Comparison of ENCODE assay signal across 8 mouse cellular contexts in genomic region chr6:122811771-122812600, GRCm38 (mm10). TPM values are rescaled to one million over a fixed set of nuclear protein-coding genes. Genes with fewer than 3 reads are reported as not detected.
DNase-seq lines count a peak whose midpoint lies in the region; ATAC-seq and TF ChIP-seq lines count a peak whose summit lies in the region.

No protein-coding gene starts in this region.

- TF ChIP-seq CTCF in cerebellum, adult 2 months (IDR thresholded peaks at IDR 0.05; ENCODE audit: borderline replicate concordance, insufficient read depth, low read depth, low read length), result no peak
- TF ChIP-seq CTCF in intestine, postnatal 0 days (IDR thresholded peaks at IDR 0.05; ENCODE audit: low read depth), result peak; percentile 64

- H3K4me2 ChIP-seq in forebrain, embryonic 15.5 days (replicated peaks), result peak overlapping the region; percentile 74
- peak overlapping the region; percentile 65 for H3K4me2 ChIP-seq in intestine, postnatal 0 days (replicated peaks; ENCODE audit: low read depth)
- H3K4me2 ChIP-seq in lung, embryonic 16.5 days (ENCODE audit: low read depth, low read length), result peak overlapping the region; percentile 70
- H3K4me2 ChIP-seq in neural tube, embryonic 15.5 days, result peak overlapping the region; percentile 74

- 0 out of 2 replicates have a peak, but pooled peaks cover 2% of the 10 kb centered on the region for H3K4me1 ChIP-seq in cerebellum, adult 2 months (ENCODE audit: control insufficient read depth, insufficient read depth, low read length)
- peaks cover 12% of the 10 kb centered on the region for H3K4me1 ChIP-seq in forebrain, embryonic 15.5 days
- peaks cover 5% of the 10 kb centered on the region; the same call in 1 of the 2 replicates for H3K4me1 ChIP-seq in intestine, postnatal 0 days (replicated peaks; ENCODE audit: control insufficient read depth, insufficient read depth, low read length)
- H3K4me1 ChIP-seq in lung, embryonic 16.5 days (replicated peaks; ENCODE audit: control insufficient read depth, insufficient read depth, low read length), result peaks cover 9% of the 10 kb centered on the region; the same call in 1 of the 2 replicates
- peaks cover 12% of the 10 kb centered on the region for H3K4me1 ChIP-seq in neural tube, embryonic 15.5 days

- no peaks in the 10 kb centered on the region for H3K27me3 ChIP-seq in cerebellum, adult 2 months (ENCODE audit: control insufficient read depth, insufficient read depth, low read length)
- H3K27me3 ChIP-seq in forebrain, embryonic 15.5 days, result no peaks in the 10 kb centered on the region
- no peaks in the 10 kb centered on the region for H3K27me3 ChIP-seq in intestine, postnatal 0 days (replicated peaks; ENCODE audit: control insufficient read depth, insufficient read depth, low read length)
- H3K27me3 ChIP-seq in lung, embryonic 16.5 days (ENCODE audit: control insufficient read depth, insufficient read depth, low read depth, low read length), result no peaks in the 10 kb centered on the region
- H3K27me3 ChIP-seq in neural tube, embryonic 15.5 days (replicated peaks), result peaks cover 5% of the 10 kb centered on the region; the same call in 1 of the 2 replicates

- H3K27ac ChIP-seq in cerebellum, adult 2 months (ENCODE audit: insufficient read depth, low read length), result peak overlapping the region; percentile 92
- peak overlapping the region; percentile 98 for H3K27ac ChIP-seq in forebrain, embryonic 15.5 days (replicated peaks)
- H3K27ac ChIP-seq in intestine, postnatal 0 days (ENCODE audit: low read depth, low read length), result peak overlapping the region; percentile 99
- H3K27ac ChIP-seq in lung, embryonic 16.5 days (ENCODE audit: low read length), result peak overlapping the region; percentile 100
- peak overlapping the region; percentile 98 for H3K27ac ChIP-seq in neural tube, embryonic 15.5 days (replicated peaks)

- no peak for TF ChIP-seq POLR2A in cerebellum, adult 2 months (IDR thresholded peaks at IDR 0.05; ENCODE audit: borderline replicate concordance, insufficient read depth, low read length)

- peak overlapping the region; percentile 68 for H3K4me3 ChIP-seq in cerebellum, adult 2 months (replicated peaks; ENCODE audit: insufficient read depth, low read depth, low read length)
- peak overlapping the region; percentile 74 for H3K4me3 ChIP-seq in forebrain, embryonic 15.5 days
- H3K4me3 ChIP-seq in intestine, postnatal 0 days (ENCODE audit: low read depth, low read length), result peak overlapping the region; percentile 56
- peak overlapping the region; percentile 78 for H3K4me3 ChIP-seq in lung, embryonic 16.5 days (ENCODE audit: low read length)
- peak overlapping the region; percentile 77 for H3K4me3 ChIP-seq in neural tube, embryonic 15.5 days (replicated peaks)

- H3K9ac ChIP-seq in forebrain, embryonic 15.5 days (replicated peaks), result peak overlapping the region; percentile 79; the same call in 1 of the 2 replicates
- H3K9ac ChIP-seq in intestine, postnatal 0 days (ENCODE audit: low read depth, low read length), result peak overlapping the region; percentile 78; the same call in 1 of the 2 replicates
- peak overlapping the region; percentile 43 for H3K9ac ChIP-seq in lung, embryonic 16.5 days (ENCODE audit: low read length)
- peak overlapping the region; percentile 36 for H3K9ac ChIP-seq in neural tube, embryonic 15.5 days (replicated peaks)

- DNase-seq in kidney, adult 18-20 months, result peak; percentile 37
- DNase-seq in kidney, adult 11 months, result no peak
- peak; percentile 52 to 59 for DNase-seq in cerebellum, adult 2 months
- no peak for DNase-seq in ovary, adult 18-20 months (ENCODE audit: low spot score)

- no peaks in the 10 kb centered on the region for H3K9me3 ChIP-seq in forebrain, embryonic 15.5 days
- no peaks in the 10 kb centered on the region for H3K9me3 ChIP-seq in intestine, postnatal 0 days (ENCODE audit: control insufficient read depth)
- no peaks in the 10 kb centered on the region for H3K9me3 ChIP-seq in lung, embryonic 16.5 days (ENCODE audit: control insufficient read depth, low read length)
- H3K9me3 ChIP-seq in neural tube, embryonic 15.5 days (replicated peaks), result no peaks in the 10 kb centered on the region

- no peak for ATAC-seq in forebrain, embryonic 15.5 days (replicated peaks)
- ATAC-seq in intestine, postnatal 0 days, result peak; percentile 52
- ATAC-seq in lung, embryonic 16.5 days (ENCODE audit: low read depth), result peak; percentile 53
- ATAC-seq in neural tube, embryonic 15.5 days (ENCODE audit: low FRiP score), result peak; percentile 49; the same call in 1 of the 2 replicates

- whole genome bisulfite sequencing in cerebellum, adult 2 months, result 19% methylated on average over 16 of the region's 16 CpGs
- 26% methylated on average over 16 of the region's 16 CpGs for WGBS in forebrain, embryonic 15.5 days
- WGBS in intestine, postnatal 0 days, result 27% methylated on average over 16 of the region's 16 CpGs
- 28% methylated on average over 16 of the region's 16 CpGs for WGBS in lung, embryonic 16.5 days
- WGBS in neural tube, embryonic 15.5 days, result 27% methylated on average over 16 of the region's 16 CpGs

- no peaks in the 10 kb centered on the region for H3K36me3 ChIP-seq in forebrain, embryonic 15.5 days
- H3K36me3 ChIP-seq in intestine, postnatal 0 days (ENCODE audit: control insufficient read depth, insufficient read depth), result no peaks in the 10 kb centered on the region
- H3K36me3 ChIP-seq in lung, embryonic 16.5 days (ENCODE audit: control insufficient read depth, insufficient read depth, low read length), result no peaks in the 10 kb centered on the region
- H3K36me3 ChIP-seq in neural tube, embryonic 15.5 days, result no peaks in the 10 kb centered on the region

RNA-seq across cellular contexts. Expression of gene Foxj2, which starts 7.7 kb away (rescaled TPM):
- polyA plus RNA-seq in cerebellum, adult 2 months (2012; rRNA removed), result 17.7 and 18.2 TPM in 2 replicates
- 6.4 and 6.8 TPM in 2 replicates for polyA plus RNA-seq in forebrain, embryonic 15.5 days (2015; fragmentation: Nextera tagmentation; extraction: Ambion mirVana)
- polyA plus RNA-seq in intestine, postnatal 0 days (2015; fragmentation: Nextera tagmentation; extraction: Ambion mirVana), result 2.8 and 2.9 TPM in 2 replicates
- polyA plus RNA-seq in lung, embryonic 16.5 days (2015; fragmentation: Nextera tagmentation; extraction: Ambion mirVana), result 5.5 and 6.2 TPM in 2 replicates
- 7.1 and 7.4 TPM in 2 replicates for polyA plus RNA-seq in neural tube, embryonic 15.5 days (2015; fragmentation: Nextera tagmentation; extraction: Ambion mirVana)

RNA-seq across cellular contexts. Expression of gene Slc2a3, which starts 10.5 kb away (rescaled TPM):
- polyA plus RNA-seq in cerebellum, adult 2 months (2012; rRNA removed), result 102 and 112 TPM in 2 replicates
- polyA plus RNA-seq in forebrain, embryonic 15.5 days (2015; fragmentation: Nextera tagmentation; extraction: Ambion mirVana), result 19.9 and 20.5 TPM in 2 replicates
- 2.9 TPM in 2 replicates for polyA plus RNA-seq in intestine, postnatal 0 days (2015; fragmentation: Nextera tagmentation; extraction: Ambion mirVana)
- 6.9 and 7.5 TPM in 2 replicates for polyA plus RNA-seq in lung, embryonic 16.5 days (2015; fragmentation: Nextera tagmentation; extraction: Ambion mirVana)
- 47.9 and 50.6 TPM in 2 replicates for polyA plus RNA-seq in neural tube, embryonic 15.5 days (2015; fragmentation: Nextera tagmentation; extraction: Ambion mirVana)

RNA-seq across cellular contexts. Expression of gene C3ar1, which starts 44.0 kb away (rescaled TPM):
- 0.38 and 0.44 TPM in 2 replicates for polyA plus RNA-seq in cerebellum, adult 2 months (2012; rRNA removed)
- polyA plus RNA-seq in forebrain, embryonic 15.5 days (2015; fragmentation: Nextera tagmentation; extraction: Ambion mirVana), result 0.89 and 1.3 TPM in 2 replicates
- polyA plus RNA-seq in intestine, postnatal 0 days (2015; fragmentation: Nextera tagmentation; extraction: Ambion mirVana), result 2.1 and 2.2 TPM in 2 replicates
- polyA plus RNA-seq in lung, embryonic 16.5 days (2015; fragmentation: Nextera tagmentation; extraction: Ambion mirVana), result 3.1 and 3.4 TPM in 2 replicates
- 2.1 and 2.2 TPM in 2 replicates for polyA plus RNA-seq in neural tube, embryonic 15.5 days (2015; fragmentation: Nextera tagmentation; extraction: Ambion mirVana)

Comparison
In these comparisons a context has a peak if more than half of its experiments do, and no peak if none do; other contexts are left out.
1. DNase-seq: peak in kidney, adult 18-20 months (single experiment) and cerebellum, adult 2 months (2 of 2); none in kidney, adult 11 months (single experiment) and ovary, adult 18-20 months (single experiment).
2. Peak in every context shown above with its lines, with median percentiles within 50 percentile points of each other: H3K27ac ChIP-seq, H3K4me3 ChIP-seq, H3K4me2 ChIP-seq and H3K9ac ChIP-seq.